Mouse (Mus musculus): ENCODE data around the gene Coasy. TPM values are rescaled to one million over a fixed set of nuclear protein-coding genes. Genes with fewer than 3 reads are reported as not detected.
"Not testable (repeated sequence)": the region's sequence is repeated elsewhere in the genome, so short reads cannot be mapped to it uniquely, and the experiment has no call there.

Gene Coasy
- polyA plus RNA-seq, 1 experiment, result 43.9 TPM

- Histone ChIP-seq H3K4me1 (ENCODE audit: control insufficient read depth, insufficient read depth, low read length) (peaks cover 4% of the 10 kb centered on the region; the same call in 1 of the 2 replicates), H3K4me3 (replicated peaks; ENCODE audit: extremely low read depth, low read depth, low read length) (no peak overlapping the region)
- 63% methylated on average over 4 of the region's 4 CpGs for WGBS
- TF ChIP-seq CTCF (IDR thresholded peaks at IDR 0.05; ENCODE audit: insufficient read depth, low read length) (no peak), POLR2A (IDR thresholded peaks at IDR 0.05; ENCODE audit: borderline replicate concordance, extremely low read depth, low read depth, low read length) (no peak)
- no peak for DNase-seq
Observed at GRCm38 (mm10) chr11:101109351-101109750, 27.0 kb downstream of the Coasy start.

DNA sequence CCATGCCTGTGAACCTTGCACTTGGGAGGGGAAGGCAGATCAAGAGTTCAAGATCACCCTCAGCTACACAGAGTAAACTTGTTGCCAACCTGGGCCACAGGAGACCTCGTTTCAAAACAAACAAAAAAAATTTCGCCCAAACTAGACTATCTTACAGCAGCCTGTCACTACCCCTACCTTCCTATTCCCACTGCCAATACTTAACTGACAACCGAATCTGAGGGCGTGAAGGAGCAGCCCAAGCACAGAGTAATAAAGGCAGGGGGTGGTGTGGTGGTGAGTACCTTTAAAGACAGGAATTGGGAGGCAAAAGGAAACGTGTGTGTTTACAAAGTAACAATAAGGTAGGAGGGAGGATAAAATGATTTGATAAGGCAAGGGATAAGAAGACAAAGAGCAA lies 28.3 kb downstream of the Coasy start:
- H3K4me1 ChIP-seq (ENCODE audit: control insufficient read depth, insufficient read depth, low read length), result peaks cover 4% of the 10 kb centered on the region; the same call in 1 of the 2 replicates
- whole genome bisulfite sequencing, result 40% methylated on average over 5 of the region's 5 CpGs
- DNase-seq, result no peak
- H3K4me3 ChIP-seq (replicated peaks; ENCODE audit: extremely low read depth, low read depth, low read length), result no peak overlapping the region
- TF ChIP-seq POLR2A (IDR thresholded peaks at IDR 0.05; ENCODE audit: borderline replicate concordance, extremely low read depth, low read depth, low read length), result no peak
- TF ChIP-seq CTCF (IDR thresholded peaks at IDR 0.05; ENCODE audit: insufficient read depth, low read length), result no peak

DNA sequence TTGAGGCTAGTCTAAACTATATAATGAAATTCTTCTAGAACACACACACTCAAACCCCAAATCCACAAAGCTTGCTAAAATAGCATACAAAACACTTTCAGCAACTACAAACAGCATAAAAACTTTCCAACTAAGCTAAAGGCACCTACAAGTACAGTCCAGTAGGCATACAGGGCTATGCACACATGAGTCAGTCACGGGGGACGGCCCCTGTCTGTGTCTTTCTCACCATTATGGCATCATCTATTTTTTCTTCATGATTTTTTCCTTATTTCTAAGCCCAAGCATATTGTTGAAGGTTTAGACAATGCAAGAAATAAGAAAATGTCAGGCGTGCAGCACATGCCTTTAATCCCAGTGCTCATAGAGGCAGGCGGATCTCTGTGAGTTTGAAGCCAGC lies 28.8 kb downstream of the Coasy start:
- 77% methylated on average over 4 of the region's 4 CpGs for WGBS
- Histone ChIP-seq H3K4me3 (replicated peaks; ENCODE audit: extremely low read depth, low read depth, low read length) (no peak overlapping the region), H3K4me1 (ENCODE audit: control insufficient read depth, insufficient read depth, low read length) (peaks cover 4% of the 10 kb centered on the region; the same call in 1 of the 2 replicates)
- TF ChIP-seq CTCF (IDR thresholded peaks at IDR 0.05; ENCODE audit: insufficient read depth, low read length) (no peak), POLR2A (IDR thresholded peaks at IDR 0.05; ENCODE audit: borderline replicate concordance, extremely low read depth, low read depth, low read length) (no peak)
- DNase-seq, result no peak

DNA sequence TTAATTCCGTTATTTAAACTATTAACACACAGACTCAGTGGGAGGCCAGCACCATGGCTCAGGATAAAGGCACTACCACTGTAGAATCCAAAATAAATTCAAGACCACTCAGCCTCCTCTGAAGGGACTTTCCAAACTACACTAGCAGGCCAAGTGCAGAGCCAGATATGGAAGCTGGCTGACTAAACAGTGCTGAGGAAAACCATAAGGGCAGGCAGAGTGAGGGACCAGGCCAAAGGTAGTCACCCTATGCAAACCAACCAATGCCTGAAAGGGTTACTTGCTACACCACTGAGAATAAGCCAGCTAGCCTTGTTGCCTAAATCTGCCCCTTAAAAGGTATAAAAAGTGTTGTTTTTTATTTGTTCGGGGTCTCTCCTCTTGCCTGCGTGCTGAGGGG lies 29.8 kb downstream of the Coasy start:
- DNase-seq, result no peak
- H3K4me3 ChIP-seq (replicated peaks; ENCODE audit: extremely low read depth, low read depth, low read length), result no peak overlapping the region
- TF ChIP-seq CTCF (IDR thresholded peaks at IDR 0.05; ENCODE audit: insufficient read depth, low read length) (no peak), POLR2A (IDR thresholded peaks at IDR 0.05; ENCODE audit: borderline replicate concordance, extremely low read depth, low read depth, low read length) (no peak)
- 90% methylated on average over 3 of the region's 3 CpGs for WGBS
- peaks cover 4% of the 10 kb centered on the region; the same call in 1 of the 2 replicates for H3K4me1 ChIP-seq (ENCODE audit: control insufficient read depth, insufficient read depth, low read length)

DNA sequence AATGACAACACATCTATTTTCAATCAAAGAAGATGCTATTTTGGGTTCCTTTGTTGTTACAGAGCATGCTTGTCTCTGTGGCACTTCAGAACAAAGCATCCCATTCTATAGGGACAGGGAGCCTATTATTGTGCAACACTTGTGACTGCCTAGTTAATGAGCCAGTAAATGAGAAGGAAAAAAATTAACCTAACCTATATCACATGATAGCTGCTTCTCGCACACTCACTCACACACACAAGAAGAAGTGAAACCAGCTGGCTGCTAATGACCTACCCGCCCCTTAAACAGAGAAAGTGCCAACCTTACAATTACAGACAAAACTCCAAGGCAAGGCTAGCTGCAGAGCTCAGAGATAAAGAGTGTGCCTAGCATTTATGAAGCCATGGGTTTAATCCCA lies 33.2 kb downstream of the Coasy start:
- DNase-seq, result no peak
- TF ChIP-seq POLR2A (IDR thresholded peaks at IDR 0.05; ENCODE audit: borderline replicate concordance, extremely low read depth, low read depth, low read length), result no peak
- TF ChIP-seq CTCF (IDR thresholded peaks at IDR 0.05; ENCODE audit: insufficient read depth, low read length), result no peak
- WGBS, result 48% methylated on average over 2 of the region's 2 CpGs
- Histone ChIP-seq H3K4me1 (ENCODE audit: control insufficient read depth, insufficient read depth, low read length) (peaks cover 9% of the 10 kb centered on the region), H3K4me3 (replicated peaks; ENCODE audit: extremely low read depth, low read depth, low read length) (no peak overlapping the region)

DNA sequence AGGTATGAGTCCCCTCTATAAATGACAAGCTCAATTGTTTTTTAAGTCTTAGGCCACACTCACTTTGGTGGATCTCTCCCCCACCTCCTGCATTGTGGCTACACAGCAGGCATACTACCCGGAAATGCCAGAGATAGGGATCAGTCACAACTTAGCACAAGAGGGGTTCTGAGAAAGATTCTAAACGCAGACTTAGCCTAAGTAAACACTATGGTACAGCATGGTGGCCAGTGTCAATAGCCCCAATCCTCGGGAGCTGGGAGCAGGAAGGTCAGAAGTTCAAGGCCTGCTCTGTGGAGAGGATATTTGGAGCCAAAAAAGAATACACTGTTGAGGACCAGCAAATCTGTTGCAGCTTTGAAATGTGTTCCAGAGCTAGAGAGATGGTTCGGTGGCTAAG lies 35.7 kb downstream of the Coasy start:
- no peak for TF ChIP-seq POLR2A (IDR thresholded peaks at IDR 0.05; ENCODE audit: borderline replicate concordance, extremely low read depth, low read depth, low read length)
- TF ChIP-seq CTCF (IDR thresholded peaks at IDR 0.05; ENCODE audit: insufficient read depth, low read length), result no peak
- no peak for DNase-seq
- Histone ChIP-seq H3K4me3 (replicated peaks; ENCODE audit: extremely low read depth, low read depth, low read length) (peak overlapping the region; percentile 25), H3K4me1 (ENCODE audit: control insufficient read depth, insufficient read depth, low read length) (peaks cover 7% of the 10 kb centered on the region)
- WGBS, result 7% methylated on average over 4 of the region's 4 CpGs

DNA sequence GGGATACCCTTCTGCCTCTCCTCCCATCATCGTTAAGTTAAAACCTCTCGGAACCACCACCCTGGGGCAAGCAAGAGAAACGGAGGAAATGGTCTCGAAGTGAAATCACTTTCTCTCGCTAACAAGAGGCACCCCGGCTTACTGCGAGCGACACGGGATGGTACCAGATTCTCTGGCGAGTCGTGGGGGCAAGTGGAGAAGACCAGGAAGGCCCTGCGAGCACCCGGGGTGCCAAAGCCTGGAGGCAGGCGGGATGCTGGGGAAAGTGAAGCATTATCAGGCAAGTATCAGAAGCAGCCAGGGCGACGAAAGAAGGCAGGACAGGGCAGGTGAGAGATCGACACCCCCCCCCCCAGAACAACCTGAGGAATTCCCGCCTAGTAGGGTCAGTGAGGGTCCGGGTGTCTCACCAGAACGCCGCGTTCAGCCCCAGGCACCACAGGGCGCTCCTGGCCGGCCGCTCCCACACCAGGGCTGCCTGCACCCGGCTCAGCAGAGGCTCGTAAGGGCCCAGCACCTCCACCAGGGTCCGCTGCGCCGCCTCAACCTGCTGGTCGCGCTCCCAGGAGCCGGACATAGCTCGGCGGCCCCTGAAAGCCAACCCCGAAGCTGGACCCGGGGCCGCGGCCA lies 36.9 kb downstream of the Coasy start:
- no peak for DNase-seq
- WGBS, result under 1% methylated on average over 39 of the region's 39 CpGs
- H3K4me1 ChIP-seq (ENCODE audit: control insufficient read depth, insufficient read depth, low read length), result peaks cover 7% of the 10 kb centered on the region
- TF ChIP-seq CTCF (IDR thresholded peaks at IDR 0.05; ENCODE audit: insufficient read depth, low read length) (no peak), POLR2A (IDR thresholded peaks at IDR 0.05; ENCODE audit: borderline replicate concordance, extremely low read depth, low read depth, low read length) (no peak)
- H3K4me3 ChIP-seq (replicated peaks; ENCODE audit: extremely low read depth, low read depth, low read length), result peak overlapping the region; percentile 77

DNA sequence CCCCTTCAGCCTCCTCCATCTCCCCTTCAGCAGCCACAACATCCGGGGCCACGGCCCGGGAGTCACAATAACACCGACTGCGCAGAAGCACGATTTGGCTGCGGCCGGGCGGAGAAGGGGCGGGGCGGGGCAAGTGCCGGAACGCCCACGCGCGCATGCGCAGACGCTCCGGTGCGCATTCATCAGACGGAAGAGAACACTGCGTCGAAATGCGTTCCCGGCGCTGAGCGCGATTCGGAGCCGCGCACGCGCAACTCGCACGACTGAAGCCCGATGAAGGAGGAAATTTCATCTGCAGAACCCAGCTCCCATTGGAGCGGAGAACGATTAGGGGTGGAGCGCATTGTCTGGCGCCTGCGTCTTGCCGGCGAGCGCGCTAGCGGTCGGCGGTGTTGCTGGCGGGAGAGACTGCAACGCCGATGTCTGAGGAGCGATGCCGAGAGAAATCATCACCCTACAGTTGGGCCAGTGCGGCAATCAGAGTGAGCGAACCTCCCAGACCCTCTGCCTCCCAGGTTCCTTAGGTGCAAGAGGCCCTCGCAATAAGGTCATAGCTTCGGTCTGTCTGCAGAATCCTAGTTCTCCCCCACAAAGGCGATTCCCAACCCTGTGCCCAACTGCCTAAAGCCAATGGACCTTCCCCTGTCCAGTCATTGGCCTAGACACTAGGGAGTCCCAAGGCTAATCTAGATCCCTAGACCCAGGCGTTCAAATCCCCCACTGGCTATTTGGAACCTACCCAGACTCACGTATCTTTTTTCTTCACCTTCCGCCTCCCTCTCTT lies 37.6 kb downstream of the Coasy start, which contains the start of the genes Retreg3 and Tubg1:
Gene Retreg3 (minus strand): TSS at position 133 of the 784 bp plus-strand sequence.
Gene Tubg1 (plus strand): TSS at position 178 of the 784 bp plus-strand sequence.
- H3K4me3 ChIP-seq (replicated peaks; ENCODE audit: extremely low read depth, low read depth, low read length), result peak within 1 kb of the TSS; percentile 77
- under 1% methylated on average over 61 of the region's 61 CpGs for WGBS
- peak; percentile 97 for DNase-seq
- no peak for TF ChIP-seq CTCF (IDR thresholded peaks at IDR 0.05; ENCODE audit: insufficient read depth, low read length)
- peak; percentile 87 for TF ChIP-seq POLR2A (IDR thresholded peaks at IDR 0.05; ENCODE audit: borderline replicate concordance, extremely low read depth, low read depth, low read length)
- peaks cover 7% of the 10 kb centered on the region for H3K4me1 ChIP-seq (ENCODE audit: control insufficient read depth, insufficient read depth, low read length)

DNA sequence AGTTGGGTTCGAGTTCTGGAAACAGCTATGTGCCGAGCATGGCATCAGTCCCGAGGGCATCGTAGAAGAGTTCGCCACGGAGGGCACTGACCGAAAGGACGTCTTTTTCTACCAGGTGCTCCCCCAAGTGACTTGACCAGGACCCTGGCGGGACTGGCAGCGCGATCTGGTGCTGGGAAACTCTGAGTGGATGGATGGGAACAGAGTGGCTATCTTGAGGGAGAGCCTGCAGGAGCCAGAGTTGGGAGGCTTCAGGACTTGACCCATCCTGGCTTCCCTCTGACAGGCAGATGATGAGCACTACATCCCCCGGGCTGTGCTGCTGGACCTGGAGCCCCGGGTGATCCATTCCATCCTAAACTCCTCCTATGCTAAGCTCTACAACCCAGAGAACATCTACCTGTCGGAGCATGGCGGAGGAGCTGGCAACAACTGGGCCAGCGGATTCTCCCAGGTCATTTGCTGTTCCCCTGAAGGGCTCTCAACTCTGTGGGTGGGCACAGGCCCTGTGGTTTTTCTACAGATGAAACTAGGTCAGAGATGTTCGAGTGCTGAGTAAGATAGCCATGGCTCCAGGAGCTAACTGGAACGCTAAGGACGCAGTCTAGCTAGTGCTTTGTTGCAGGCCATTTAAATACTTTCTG lies 38.3 kb downstream of the Coasy start:
- TF ChIP-seq CTCF (IDR thresholded peaks at IDR 0.05; ENCODE audit: insufficient read depth, low read length), result no peak
- TF ChIP-seq POLR2A (IDR thresholded peaks at IDR 0.05; ENCODE audit: borderline replicate concordance, extremely low read depth, low read depth, low read length), result no peak
- Histone ChIP-seq H3K4me1 (ENCODE audit: control insufficient read depth, insufficient read depth, low read length) (peaks cover 7% of the 10 kb centered on the region), H3K4me3 (replicated peaks; ENCODE audit: extremely low read depth, low read depth, low read length) (peak overlapping the region; percentile 74)
- WGBS, result 18% methylated on average over 19 of the region's 19 CpGs
- DNase-seq, result no peak

- not testable (repeated sequence) for H3K4me3 ChIP-seq (replicated peaks; ENCODE audit: extremely low read depth, low read depth, low read length); H3K4me1 ChIP-seq (ENCODE audit: control insufficient read depth, insufficient read depth, low read length); DNase-seq
- WGBS, result 94% methylated on average over 8 of the region's 8 CpGs
Observed at GRCm38 (mm10) chr11:101124494-101124893, 42.1 kb downstream of the Coasy start.

DNA sequence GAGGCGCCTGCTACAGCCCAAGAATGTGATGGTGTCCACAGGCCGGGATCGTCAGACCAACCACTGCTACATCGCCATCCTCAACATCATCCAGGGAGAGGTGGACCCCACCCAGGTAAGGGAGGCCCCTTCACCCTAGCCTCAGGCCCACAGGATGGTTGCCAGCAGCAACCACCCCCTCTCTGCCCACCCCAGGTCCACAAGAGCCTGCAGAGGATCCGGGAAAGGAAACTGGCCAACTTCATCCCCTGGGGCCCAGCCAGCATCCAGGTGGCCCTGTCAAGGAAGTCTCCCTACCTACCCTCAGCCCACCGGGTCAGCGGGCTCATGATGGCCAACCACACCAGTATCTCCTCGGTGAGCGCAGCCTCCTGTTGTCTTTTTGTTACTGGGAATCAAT lies 42.6 kb downstream of the Coasy start:
- not testable (repeated sequence) for H3K4me3 ChIP-seq (replicated peaks; ENCODE audit: extremely low read depth, low read depth, low read length); H3K4me1 ChIP-seq (ENCODE audit: control insufficient read depth, insufficient read depth, low read length); DNase-seq
- WGBS, result 97% methylated on average over 9 of the region's 9 CpGs

Measured in lung, adult 2 months (tissue).